Mouse (Mus musculus) neutrophil, adult 5-6 weeks (primary cell): ENCODE measurements at regions not wholly inside any gene's neighbourhood (a gene's known extent, or its start where the extent isn't known, plus 50 kb on each side); places are given as distances from the start of the nearest gene placed in this dataset.

Experiments used
- ATAC-seq: fragments of 151-379, 151-347 bp; 2 replicates; pipeline ENCODE4 v1.8.0; 2017; ENCODE audit warnings: mild to moderate bottlenecking, moderate TSS enrichment; ENCODE audit not compliant: insufficient number of reproducible peaks, poor library complexity, low FRiP score, severe bottlenecking; ENCODE audit errors: extremely low read depth

DNA sequence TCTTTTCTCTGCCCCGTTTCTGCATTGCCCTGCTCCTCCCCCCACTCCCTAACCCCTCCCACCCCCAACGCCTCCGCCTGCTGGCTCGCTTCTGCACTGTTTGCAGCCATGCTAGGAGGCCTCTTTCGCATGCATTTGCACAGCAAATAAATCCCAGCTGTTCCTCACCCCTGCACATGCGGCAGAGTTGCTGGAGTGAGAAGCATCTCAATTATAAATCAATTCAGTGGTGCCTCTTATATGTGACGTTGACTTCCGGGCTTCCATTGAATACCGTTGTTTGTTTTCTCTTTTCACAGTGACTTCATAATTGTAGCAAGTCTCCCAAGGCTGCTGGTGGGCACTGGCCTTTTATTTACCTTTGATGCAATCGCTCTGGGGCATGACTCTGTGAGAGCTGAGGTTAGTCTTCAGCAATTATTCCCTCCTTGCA lies 144.3 kb downstream of the Zfp281 start:
- no peak for ATAC-seq

DNA sequence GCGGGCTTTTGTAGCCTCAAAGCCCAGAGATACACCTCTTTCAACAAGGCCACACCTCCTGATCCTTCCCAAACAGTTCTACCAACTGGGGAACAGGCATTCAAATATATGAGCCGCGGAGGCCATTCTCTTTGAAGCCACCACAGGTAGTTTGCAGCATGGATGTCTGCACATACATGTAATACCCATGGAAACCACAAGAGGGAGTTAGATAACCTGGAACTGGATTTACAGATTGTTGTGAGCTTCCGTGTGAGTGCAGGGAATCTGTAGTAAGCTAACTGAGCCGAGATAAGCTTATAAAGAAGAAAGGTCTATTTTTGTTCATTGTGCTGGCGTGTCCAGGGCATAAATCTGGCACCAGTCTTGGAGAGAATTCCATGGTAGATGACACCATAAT lies 149.0 kb downstream of the Zfp281 start:
- no peak for ATAC-seq

DNA sequence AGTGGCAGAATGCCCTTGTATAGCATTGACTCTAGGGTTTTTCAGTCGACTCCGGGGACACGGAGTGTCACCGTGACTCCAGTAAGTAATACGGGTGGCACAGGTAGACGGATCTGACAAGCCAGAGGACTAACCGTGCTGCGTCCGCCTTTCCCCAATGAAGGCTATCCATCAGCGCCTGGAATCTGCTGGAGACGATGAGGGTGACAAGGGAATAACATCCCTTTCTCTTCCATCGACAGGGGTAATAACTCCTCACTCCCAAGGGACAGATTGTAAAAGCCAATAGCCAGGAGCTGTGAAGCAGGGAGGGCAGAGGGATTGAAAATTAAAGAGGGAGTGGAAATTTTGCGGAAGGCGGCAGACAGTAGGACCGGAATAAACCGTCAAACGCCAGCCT lies 151.5 kb downstream of the Zfp281 start:
- ATAC-seq, result no peak

DNA sequence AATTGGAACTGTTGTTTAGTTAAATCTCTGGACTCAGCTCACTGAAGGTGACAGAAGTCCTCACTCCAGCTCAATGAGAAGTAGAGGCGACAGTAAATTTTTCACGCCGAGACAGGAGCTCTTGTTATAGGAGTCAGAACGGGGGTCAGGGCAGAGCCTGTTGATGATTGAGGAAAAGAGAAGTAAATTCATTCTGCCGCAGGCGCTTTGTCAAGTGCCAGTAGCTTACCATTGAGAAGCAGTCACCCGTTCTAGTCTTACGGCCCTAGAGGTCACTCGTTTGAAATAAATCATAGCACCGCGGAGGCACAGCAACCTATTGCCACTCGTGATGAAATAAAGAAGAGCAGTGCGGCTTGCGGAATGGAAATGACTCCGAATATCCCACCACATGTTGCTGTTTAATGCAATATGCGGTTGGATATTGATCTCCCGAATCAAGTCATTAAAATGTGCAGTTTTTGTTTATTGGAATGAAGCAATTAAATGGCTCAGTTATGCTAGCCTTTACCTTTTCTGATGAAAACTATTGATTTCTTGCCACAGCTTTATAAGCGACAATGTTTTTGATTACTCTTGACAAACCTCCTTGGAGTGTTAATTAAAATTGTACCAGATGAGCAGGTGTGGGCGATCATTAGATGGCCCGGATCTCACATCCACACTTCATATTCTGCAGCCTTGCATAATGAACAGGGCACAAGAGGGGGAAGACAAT lies 152.7 kb downstream of the Zfp281 start:
- ATAC-seq, result no peak

DNA sequence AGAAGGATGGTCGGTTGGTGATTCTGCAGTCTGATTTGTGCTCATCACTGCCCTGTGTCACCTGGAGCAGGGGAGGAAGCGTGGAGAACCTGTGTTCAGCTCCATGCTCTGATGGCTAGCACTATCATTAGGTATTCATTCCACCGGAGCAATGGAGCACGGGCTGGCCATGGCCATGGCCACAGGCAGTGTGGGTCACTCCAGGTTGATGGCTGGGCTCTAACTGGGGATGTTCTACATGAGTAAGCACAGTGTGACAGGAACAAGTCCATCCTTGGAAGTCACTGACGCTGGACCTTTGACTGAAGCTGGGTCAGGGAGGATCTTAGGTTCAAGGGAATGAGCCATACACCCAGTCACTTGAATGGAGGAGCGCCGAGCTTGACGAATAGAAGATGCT lies 154.7 kb downstream of the Zfp281 start:
- no peak for ATAC-seq

DNA sequence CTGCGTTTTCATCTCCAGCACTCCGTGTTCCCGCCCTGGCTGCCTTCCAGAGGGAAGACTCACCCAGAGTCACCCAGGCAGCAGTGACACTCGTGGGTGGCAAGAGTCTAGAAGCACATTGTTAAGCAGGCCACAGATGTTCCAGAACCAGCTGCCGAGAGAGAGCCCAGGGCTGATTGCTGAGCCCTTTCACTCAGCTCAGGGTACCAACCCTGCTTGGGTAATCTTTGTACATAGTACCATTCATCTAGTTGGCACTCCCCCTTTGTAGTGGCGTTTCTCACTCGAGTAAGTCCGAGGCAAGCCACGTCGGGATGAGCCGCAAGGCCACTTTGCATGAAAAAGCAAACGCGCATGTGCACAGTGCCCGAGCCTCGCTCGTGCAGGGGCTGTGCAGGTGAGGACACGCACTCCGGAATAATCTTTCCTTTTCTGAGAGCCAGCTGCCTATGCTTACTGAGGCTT lies 156.9 kb downstream of the Zfp281 start:
- ATAC-seq, result no peak

DNA sequence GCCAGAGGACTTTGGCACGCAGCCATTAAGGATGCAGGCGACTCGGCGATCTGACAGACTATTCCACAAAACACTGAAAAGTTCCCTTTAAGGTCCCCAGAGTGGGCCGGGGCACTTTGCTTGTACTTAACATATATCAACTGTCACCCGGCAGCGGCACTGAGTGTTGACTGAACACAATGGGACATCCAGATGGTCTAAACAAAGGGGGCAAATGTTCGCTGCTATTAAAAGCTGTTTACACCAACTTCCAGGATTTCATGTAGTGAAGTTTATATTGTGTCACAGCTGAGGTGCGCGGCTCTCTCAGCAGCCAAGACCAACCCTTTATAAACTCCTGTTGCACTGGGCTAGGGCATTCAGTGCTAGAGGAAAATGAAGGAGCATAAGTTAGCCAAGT lies 157.6 kb downstream of the Zfp281 start:
- no peak for ATAC-seq

DNA sequence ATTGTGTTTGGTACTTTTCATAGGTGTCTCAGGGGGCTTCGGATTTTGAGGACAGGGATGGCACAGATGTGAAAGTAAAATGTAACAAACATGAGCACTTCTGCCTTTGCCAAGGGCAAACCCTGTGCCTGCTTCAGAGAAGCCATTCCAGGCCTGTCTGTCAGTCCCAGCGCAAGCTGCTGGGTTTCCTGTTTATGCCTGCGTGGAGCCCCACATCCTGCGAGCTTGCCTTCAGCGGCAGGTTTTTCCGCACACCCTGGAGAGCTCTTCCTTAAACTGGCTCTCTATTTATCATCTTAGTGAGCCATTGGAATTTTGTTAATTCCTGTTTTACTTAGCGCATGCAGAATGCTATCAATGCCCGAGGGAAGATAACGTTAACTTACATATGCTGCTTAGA lies 159.5 kb downstream of the Zfp281 start:
- ATAC-seq, result no peak

DNA sequence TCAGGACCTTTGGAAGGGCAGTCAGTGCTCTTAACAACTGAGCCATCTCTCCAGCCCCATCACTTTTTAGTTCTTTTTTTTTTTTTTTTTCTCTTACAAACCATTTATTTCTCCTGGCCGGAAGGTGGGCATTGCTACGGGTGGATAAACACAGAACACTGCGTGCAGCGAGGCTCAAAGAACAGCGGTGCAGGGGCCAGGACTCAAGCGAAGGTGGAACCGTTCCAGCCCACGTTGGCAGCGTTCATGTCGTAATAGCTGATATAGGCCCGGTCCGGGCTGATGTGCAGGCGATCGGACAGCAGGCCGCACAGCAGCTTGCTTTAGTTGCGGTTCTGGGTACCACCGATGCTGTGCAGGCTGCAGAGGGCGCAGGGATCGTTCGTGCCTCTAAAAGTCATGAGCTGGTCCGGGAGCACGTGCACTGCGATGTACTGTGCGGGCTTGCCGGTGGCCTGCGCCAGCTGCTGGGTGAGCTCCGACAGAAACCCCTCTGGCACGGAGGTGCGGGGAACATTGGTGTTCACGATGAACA lies 164.3 kb downstream of the Zfp281 start:
- no peak for ATAC-seq

DNA sequence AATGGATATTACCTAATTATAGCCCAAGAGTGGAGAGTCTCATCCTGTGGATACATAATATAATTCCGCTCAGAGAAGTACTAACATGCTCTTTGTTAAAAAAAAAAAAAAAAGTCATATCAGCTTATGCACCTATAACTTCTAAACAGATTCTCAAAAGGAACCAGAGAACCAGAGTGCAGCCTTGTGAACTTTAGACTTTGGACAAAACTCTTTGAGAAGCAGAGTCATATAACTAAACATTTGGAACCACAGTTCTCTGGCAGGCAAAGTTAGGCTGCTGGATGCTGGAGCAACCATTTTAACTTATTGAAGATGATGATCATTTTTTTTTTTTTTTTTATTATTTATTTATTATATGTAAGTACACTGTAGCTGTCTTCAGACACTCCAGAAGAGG lies 166.9 kb downstream of the Zfp281 start:
- no peak for ATAC-seq
